Mouse (Mus musculus): ENCODE measurements around the gene Gm11627.

The Gm11627 gene

GRCm38 (mm10) chr11:102602816-102603495 lies 23.7 kb upstream of the Gm11627 start:
- no peak for DNase-seq (ENCODE audit: low read depth, low spot score)

GRCm38 (mm10) chr11:102599912-102600311 lies 20.7 kb upstream of the Gm11627 start:
- no peak for DNase-seq (ENCODE audit: low read depth, low spot score)

GRCm38 (mm10) chr11:102595341-102595820 lies 16.1 kb upstream of the Gm11627 start:
- DNase-seq (ENCODE audit: low read depth, low spot score), result no peak

- no peak for DNase-seq (ENCODE audit: low read depth, low spot score)
These were observed 8.3 kb upstream of the Gm11627 start for GRCm38 (mm10) chr11:102587554-102587953.

- DNase-seq (ENCODE audit: low read depth, low spot score), result no peak
These were observed 7.3 kb upstream of the Gm11627 start for GRCm38 (mm10) chr11:102586445-102587130.

- no peak for DNase-seq (ENCODE audit: low read depth, low spot score)
These were observed 3.5 kb upstream of the Gm11627 start for GRCm38 (mm10) chr11:102582736-102583135.

- no peak for DNase-seq (ENCODE audit: low read depth, low spot score)
These were observed 2.9 kb upstream of the Gm11627 start for GRCm38 (mm10) chr11:102582016-102582610.

- no peak for DNase-seq (ENCODE audit: low read depth, low spot score)
These were observed 2.2 kb upstream of the Gm11627 start for GRCm38 (mm10) chr11:102581281-102582015.

GRCm38 (mm10) chr11:102580034-102580330 lies 721 bp upstream of the Gm11627 start:
- DNase-seq (ENCODE audit: low read depth, low spot score), result no peak

GRCm38 (mm10) chr11:102578341-102579118 lies 731 bp downstream of the Gm11627 start:
- no peak for DNase-seq (ENCODE audit: low read depth, low spot score)

GRCm38 (mm10) chr11:102576050-102576754 lies 3.1 kb downstream of the Gm11627 start:
- no peak for DNase-seq (ENCODE audit: low read depth, low spot score)

GRCm38 (mm10) chr11:102575034-102575433 lies 4.2 kb downstream of the Gm11627 start:
- no peak for DNase-seq (ENCODE audit: low read depth, low spot score)

GRCm38 (mm10) chr11:102572866-102573663 lies 6.2 kb downstream of the Gm11627 start:
- peak; percentile 60 for DNase-seq (ENCODE audit: low read depth, low spot score)

- DNase-seq (ENCODE audit: low read depth, low spot score), result no peak
These were observed 10.4 kb downstream of the Gm11627 start for GRCm38 (mm10) chr11:102568756-102569377.

- no peak for DNase-seq (ENCODE audit: low read depth, low spot score)
These were observed 11.1 kb downstream of the Gm11627 start for GRCm38 (mm10) chr11:102568191-102568590.

- no peak for DNase-seq (ENCODE audit: low read depth, low spot score)
These were observed 11.5 kb downstream of the Gm11627 start for GRCm38 (mm10) chr11:102567723-102568122.

- no peak for DNase-seq (ENCODE audit: low read depth, low spot score)
These were observed 12.1 kb downstream of the Gm11627 start for GRCm38 (mm10) chr11:102567157-102567556.

- no peak for DNase-seq (ENCODE audit: low read depth, low spot score)
These were observed 13.0 kb downstream of the Gm11627 start for GRCm38 (mm10) chr11:102566290-102566689.

GRCm38 (mm10) chr11:102565741-102566140 lies 13.5 kb downstream of the Gm11627 start:
- no peak for DNase-seq (ENCODE audit: low read depth, low spot score)

All from brain, embryonic 18.5 days (tissue).